Mouse (Mus musculus): Measurements from ENCODE around the gene Zfp512.
A peak's percentile ranks its signal among the peaks of the same experiment; 100 is the strongest.
"Not testable (repeated sequence)": the region's sequence is repeated elsewhere in the genome, so short reads cannot be mapped to it uniquely, and the experiment has no call there.

Zfp512 gene

GRCm38 (mm10) chr5:31451878-31452561 lies at the start of gene Zfp512:
Gene Zfp512 (plus strand): TSS chr5:31452431.
- peak; percentile 91 to 94 for DNase-seq (ENCODE audit: low spot score in 2 of 2)

- DNase-seq (ENCODE audit: low spot score in 2 of 2) = not testable (repeated sequence)
These were observed 17.5 kb upstream of the Zfp512 start for GRCm38 (mm10) chr5:31434727-31435126.

- no peak for DNase-seq (ENCODE audit: low spot score in 2 of 2)
These were observed 895 bp upstream of the Zfp512 start for GRCm38 (mm10) chr5:31451336-31451735.

GRCm38 (mm10) chr5:31452562-31452878 lies 289 bp downstream of the Zfp512 start:
- DNase-seq (ENCODE audit: low spot score in 2 of 2) = no peak

- no peak for DNase-seq (ENCODE audit: low spot score in 2 of 2)
These were observed 717 bp downstream of the Zfp512 start for GRCm38 (mm10) chr5:31452886-31453410.

GRCm38 (mm10) chr5:31467798-31468197 lies 15.6 kb downstream of the Zfp512 start:
- DNase-seq (ENCODE audit: low spot score in 2 of 2) = no peak

GRCm38 (mm10) chr5:31469711-31470110 lies 17.5 kb downstream of the Zfp512 start:
- no peak for DNase-seq (ENCODE audit: low spot score in 2 of 2)

GRCm38 (mm10) chr5:31470334-31470733 lies 18.1 kb downstream of the Zfp512 start:
- DNase-seq (ENCODE audit: low spot score in 2 of 2) = peak in 1 of 2 experiments; percentile 42

- no peak for DNase-seq (ENCODE audit: low spot score in 2 of 2)
These were observed 28.3 kb downstream of the Zfp512 start for GRCm38 (mm10) chr5:31480536-31480935.

- no peak for DNase-seq (ENCODE audit: low spot score in 2 of 2)
These were observed 33.2 kb downstream of the Zfp512 start, which contains the start of gene 4930548H24Rik for GRCm38 (mm10) chr5:31485440-31485839. Gene 4930548H24Rik (plus strand): TSS chr5:31485740.

- DNase-seq (ENCODE audit: low spot score in 2 of 2) = no peak
These were observed 35.7 kb downstream of the Zfp512 start for GRCm38 (mm10) chr5:31487889-31488288.

- DNase-seq (ENCODE audit: low spot score in 2 of 2) = no peak
These were observed 37.0 kb downstream of the Zfp512 start for GRCm38 (mm10) chr5:31489116-31489769.

GRCm38 (mm10) chr5:31492031-31492430 lies 39.8 kb downstream of the Zfp512 start:
- DNase-seq (ENCODE audit: low spot score in 2 of 2) = no peak

- peak; percentile 77 to 94 for DNase-seq (ENCODE audit: low spot score in 2 of 2)
These were observed 42.5 kb downstream of the Zfp512 start, which contains the start of gene Gpn1 for GRCm38 (mm10) chr5:31494513-31495297. Gene Gpn1 (plus strand): TSS chr5:31494741.

- DNase-seq (ENCODE audit: low spot score in 2 of 2) = no peak
These were observed 52.6 kb downstream of the Zfp512 start for GRCm38 (mm10) chr5:31504843-31505242.

GRCm38 (mm10) chr5:31512481-31512880 lies 60.2 kb downstream of the Zfp512 start:
- DNase-seq (ENCODE audit: low spot score in 2 of 2) = no peak

GRCm38 (mm10) chr5:31520556-31520955 lies 68.3 kb downstream of the Zfp512 start:
- DNase-seq (ENCODE audit: low spot score in 2 of 2) = no peak

GRCm38 (mm10) chr5:31526354-31527116 lies 74.3 kb downstream of the Zfp512 start, which contains the start of gene Slc4a1ap:
Gene Slc4a1ap (plus strand): TSS chr5:31526995.
- peak; percentile 51 to 83 for DNase-seq (ENCODE audit: low spot score in 2 of 2)

- no peak for DNase-seq (ENCODE audit: low spot score in 2 of 2)
These were observed 75.0 kb downstream of the Zfp512 start for GRCm38 (mm10) chr5:31527117-31527680.

- not testable (repeated sequence) for DNase-seq (ENCODE audit: low spot score in 2 of 2)
These were observed 75.5 kb downstream of the Zfp512 start, which contains the start of gene Supt7l for GRCm38 (mm10) chr5:31527707-31528106. Gene Supt7l (minus strand): TSS chr5:31527807.

- DNase-seq (ENCODE audit: low spot score in 2 of 2) = no peak
These were observed 76.3 kb downstream of the Zfp512 start for GRCm38 (mm10) chr5:31528560-31528959.

All from left cerebral cortex, adult 9 months (tissue).